Mouse (Mus musculus): ENCODE measurements around the gene Trim11.

Gene Trim11

GRCm38 (mm10) chr11:58978027-58978705 lies at the start of gene Trim11:
Trim11 (plus strand) TSS chr11:58978093.
- TF ChIP-seq GATA4 (IDR thresholded peaks at IDR 0.05; ENCODE audit: insufficient replicate concordance, low read length), result no peak

- no peak for TF ChIP-seq GATA4 (IDR thresholded peaks at IDR 0.05; ENCODE audit: insufficient replicate concordance, low read length)
Measured at GRCm38 (mm10) chr11:58929055-58929454, 48.8 kb upstream of the Trim11 start.

GRCm38 (mm10) chr11:58929641-58930040 lies 48.3 kb upstream of the Trim11 start:
- no peak for TF ChIP-seq GATA4 (IDR thresholded peaks at IDR 0.05; ENCODE audit: insufficient replicate concordance, low read length)

- no peak for TF ChIP-seq GATA4 (IDR thresholded peaks at IDR 0.05; ENCODE audit: insufficient replicate concordance, low read length)
Measured at GRCm38 (mm10) chr11:58930254-58930653, 47.6 kb upstream of the Trim11 start.

- no peak for TF ChIP-seq GATA4 (IDR thresholded peaks at IDR 0.05; ENCODE audit: insufficient replicate concordance, low read length)
Measured at GRCm38 (mm10) chr11:58931576-58931975, 46.3 kb upstream of the Trim11 start.

- no peak for TF ChIP-seq GATA4 (IDR thresholded peaks at IDR 0.05; ENCODE audit: insufficient replicate concordance, low read length)
Measured at GRCm38 (mm10) chr11:58937909-58938308, 40.0 kb upstream of the Trim11 start.

GRCm38 (mm10) chr11:58938322-58939087 lies 39.4 kb upstream of the Trim11 start, which contains the start of gene Rnf187:
Rnf187 (minus strand) TSS chr11:58938916.
- TF ChIP-seq GATA4 (IDR thresholded peaks at IDR 0.05; ENCODE audit: insufficient replicate concordance, low read length), result peak; percentile 31; the same call in 1 of the 2 replicates

GRCm38 (mm10) chr11:58939088-58939439 lies 38.8 kb upstream of the Trim11 start:
- no peak for TF ChIP-seq GATA4 (IDR thresholded peaks at IDR 0.05; ENCODE audit: insufficient replicate concordance, low read length)

GRCm38 (mm10) chr11:58944136-58944535 lies 33.8 kb upstream of the Trim11 start:
- no peak for TF ChIP-seq GATA4 (IDR thresholded peaks at IDR 0.05; ENCODE audit: insufficient replicate concordance, low read length)

DNA sequence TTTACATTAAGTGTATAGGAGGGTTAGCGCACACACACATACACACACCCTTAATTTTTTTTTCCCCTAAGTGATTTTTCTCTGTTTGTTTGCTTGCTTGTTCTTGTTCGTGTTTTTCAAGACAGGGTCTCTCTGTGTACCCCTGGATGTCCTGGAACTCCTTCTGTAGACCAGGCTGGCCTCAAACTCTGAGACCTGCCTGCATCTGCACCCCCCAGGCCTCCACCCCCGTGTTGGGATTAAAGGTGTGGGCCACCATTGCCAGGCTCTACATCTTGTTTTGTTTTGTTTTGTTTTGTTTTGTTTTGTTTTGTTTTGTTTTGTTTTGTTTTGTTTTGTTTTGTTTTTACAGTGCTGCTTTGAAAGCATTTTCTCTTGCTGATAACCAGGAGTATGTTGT lies 30.6 kb upstream of the Trim11 start:
- TF ChIP-seq GATA4 (IDR thresholded peaks at IDR 0.05; ENCODE audit: insufficient replicate concordance, low read length), result no peak

DNA sequence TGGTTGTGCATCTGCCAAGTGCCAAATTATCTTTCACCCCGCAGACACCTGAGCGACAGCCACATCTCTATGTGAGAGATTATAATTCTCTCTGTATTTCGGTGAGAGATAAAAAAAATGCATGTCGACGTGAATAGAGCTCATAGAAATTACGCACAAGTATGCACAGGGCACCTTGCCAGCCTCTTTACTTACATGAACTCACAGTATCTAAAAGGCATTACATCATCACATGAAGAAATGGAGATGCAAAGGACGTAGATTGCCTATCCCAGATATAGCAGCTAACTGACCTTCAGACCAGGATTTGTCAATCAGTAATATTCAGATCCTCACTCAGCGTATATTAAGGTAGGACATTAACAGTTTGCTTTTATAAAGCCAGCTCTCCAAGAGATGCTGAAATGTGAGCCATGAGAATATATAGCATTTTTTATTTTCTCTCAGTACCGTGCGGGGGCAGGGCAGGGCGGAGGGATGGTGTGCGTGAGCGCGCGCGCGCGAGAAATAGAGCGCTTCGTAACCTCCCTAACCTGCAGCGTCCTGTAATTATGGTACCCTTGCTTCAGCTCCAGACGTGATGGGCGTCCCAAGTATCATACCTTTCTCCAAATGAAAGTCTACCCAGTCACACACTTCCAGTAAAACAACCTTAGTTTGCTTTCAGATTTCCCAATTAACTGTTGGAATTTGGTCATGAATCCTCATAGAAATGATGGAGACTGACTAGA lies 29.9 kb upstream of the Trim11 start:
- TF ChIP-seq GATA4 (IDR thresholded peaks at IDR 0.05; ENCODE audit: insufficient replicate concordance, low read length), result no peak

- no peak for TF ChIP-seq GATA4 (IDR thresholded peaks at IDR 0.05; ENCODE audit: insufficient replicate concordance, low read length)
Measured at GRCm38 (mm10) chr11:58948542-58949479, 29.1 kb upstream of the Trim11 start, which contains the start of gene Hist3h2ba. Hist3h2ba (plus strand) TSS chr11:58948920.

- TF ChIP-seq GATA4 (IDR thresholded peaks at IDR 0.05; ENCODE audit: insufficient replicate concordance, low read length), result no peak
Measured at GRCm38 (mm10) chr11:58949480-58950431, 28.1 kb upstream of the Trim11 start.
